Mouse (Mus musculus) cerebellum, adult 9-11 months (tissue): ENCODE measurements around the gene Eno1.
"Not testable (repeated sequence)": the region's sequence is repeated elsewhere in the genome, so short reads cannot be mapped to it uniquely, and the experiment has no call there.

Experiments
- DNase-seq: peaks from one replicate; pipeline ENCODE4 v3.0.0; 2022

Eno1 gene

DNA sequence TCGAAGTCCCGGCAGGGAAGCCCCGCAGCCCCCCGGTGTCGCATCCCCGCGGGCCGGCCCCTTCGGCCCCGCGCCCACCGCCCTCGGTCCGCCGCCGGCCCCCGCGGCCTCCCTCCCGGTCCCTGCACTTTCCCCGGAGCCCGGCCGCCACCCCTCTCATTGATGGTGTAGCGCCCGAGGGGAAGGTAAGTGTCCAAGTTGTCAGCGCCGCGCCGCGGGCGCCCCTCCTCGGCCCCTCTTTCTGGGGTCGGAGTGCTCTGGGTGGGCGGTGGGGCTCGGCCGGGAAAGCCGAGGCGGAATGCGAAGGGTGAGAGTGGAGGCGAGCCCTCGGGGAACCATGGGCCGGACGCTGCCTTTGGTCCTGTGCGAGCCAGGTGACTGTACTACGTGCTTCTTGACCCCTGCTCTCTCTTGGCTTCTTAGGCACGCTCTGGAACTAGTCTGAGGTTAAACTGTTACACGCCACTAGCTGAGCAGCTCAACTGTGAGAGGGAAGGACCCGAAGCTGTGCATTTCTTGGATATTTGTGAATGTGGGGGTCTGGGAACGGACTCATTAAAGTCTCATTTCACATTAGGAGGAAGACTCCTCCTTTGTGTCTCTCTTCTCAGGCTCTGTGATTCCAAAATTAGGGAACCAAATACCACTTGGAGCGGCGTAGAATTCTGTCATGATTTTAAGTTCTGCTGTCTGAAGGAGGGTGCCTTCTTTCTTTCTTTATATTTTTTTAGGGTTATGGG lies 45.5 kb downstream of the Eno1 start:
- DNase-seq: peak; percentile 72

DNA sequence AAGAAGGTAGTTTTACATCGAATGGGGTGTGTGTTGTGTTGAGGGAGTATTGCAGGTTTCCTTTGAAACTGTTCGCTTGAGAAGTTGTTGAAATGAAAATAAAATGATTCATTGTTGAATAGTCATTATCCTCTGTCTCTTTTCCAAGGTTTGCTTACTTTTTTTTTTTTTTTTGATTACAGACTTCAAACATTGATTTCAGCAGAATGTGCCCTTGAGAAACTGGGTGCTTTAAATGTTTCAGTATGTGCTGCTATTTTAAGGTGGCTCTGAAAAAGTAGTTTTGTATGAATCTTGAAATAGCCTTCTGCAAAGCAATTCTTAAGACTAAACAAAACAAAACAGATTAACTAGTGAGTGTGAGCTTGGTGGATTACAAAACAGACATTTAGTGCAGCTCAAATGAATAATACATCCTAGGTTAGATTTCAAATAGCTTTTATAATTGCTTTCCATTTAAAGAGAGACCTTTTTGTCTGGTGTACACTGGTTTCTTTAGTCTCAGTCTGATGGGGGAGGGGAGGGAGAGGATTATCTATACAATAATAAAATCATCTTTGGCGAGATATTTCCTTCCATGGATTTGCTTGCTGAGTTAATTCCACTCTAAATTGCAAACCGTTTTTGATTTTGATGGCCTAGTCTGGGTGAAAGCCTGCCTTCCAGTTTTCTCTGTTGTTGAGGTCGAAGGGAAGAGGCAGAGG lies 46.3 kb downstream of the Eno1 start:
- no peak for DNase-seq

DNA sequence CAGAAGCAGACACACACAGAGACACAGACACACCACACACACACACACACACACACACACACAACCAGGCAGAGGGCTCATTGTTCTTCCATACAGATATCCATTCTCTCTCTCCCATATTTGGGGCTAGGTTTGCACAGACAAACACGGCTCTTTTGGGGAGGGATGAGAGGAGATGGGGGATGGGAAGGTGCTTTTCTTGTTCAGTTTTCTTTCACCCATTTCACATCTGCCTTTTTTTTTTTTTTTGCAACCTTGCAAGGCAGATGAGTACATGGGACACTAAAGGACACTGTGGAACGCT lies 46.8 kb downstream of the Eno1 start:
- DNase-seq: no peak

DNA sequence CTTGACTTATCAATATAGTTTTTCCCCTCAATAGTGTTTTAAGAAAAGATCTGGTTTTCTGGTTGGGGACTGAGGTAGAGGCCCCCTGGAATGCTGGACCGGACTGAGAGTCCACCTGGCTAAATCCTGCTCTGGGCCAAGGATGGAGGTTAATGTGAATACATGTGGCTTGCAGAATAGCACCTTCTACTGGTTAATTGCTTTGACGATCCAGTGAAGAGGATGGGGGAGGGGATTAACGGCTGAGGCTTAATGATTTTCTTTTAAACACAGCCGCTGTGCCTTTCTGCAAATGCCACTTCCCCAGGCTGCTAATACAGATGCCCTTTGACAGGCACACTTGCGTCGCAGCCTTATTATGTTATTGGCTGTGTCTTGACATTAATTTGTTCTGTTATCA lies 47.5 kb downstream of the Eno1 start:
- DNase-seq: peak; percentile 51

DNA sequence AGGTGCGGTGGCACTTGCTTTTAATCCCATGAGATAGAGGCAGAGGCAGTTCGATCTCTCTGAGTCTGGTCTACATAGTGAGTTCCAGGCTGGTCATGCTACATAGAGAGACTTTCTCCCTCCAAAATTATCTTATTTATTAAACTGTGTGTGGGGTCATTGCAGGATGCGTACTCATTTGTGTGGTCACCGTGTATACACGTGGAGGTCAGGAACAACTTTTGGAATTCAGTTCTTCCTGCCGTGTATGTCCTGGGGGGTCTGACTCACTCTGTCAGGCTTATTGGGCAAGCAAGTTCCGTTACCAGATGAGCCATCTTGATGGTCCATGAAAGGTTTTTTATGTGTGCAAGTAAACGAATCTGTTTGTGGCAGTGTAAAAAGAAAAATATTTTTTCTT lies 50.5 kb downstream of the Eno1 start:
- no peak for DNase-seq

GRCm38 (mm10) chr4:150287463-150287862 lies 50.9 kb downstream of the Eno1 start:
- DNase-seq: not testable (repeated sequence)

- no peak for DNase-seq
Measured at GRCm38 (mm10) chr4:150291900-150292299, 55.4 kb downstream of the Eno1 start.

GRCm38 (mm10) chr4:150294870-150295269 lies 58.3 kb downstream of the Eno1 start:
- no peak for DNase-seq

GRCm38 (mm10) chr4:150295966-150296365 lies 59.4 kb downstream of the Eno1 start:
- DNase-seq: no peak
